In genomic region chr4:117599986-117600565, GRCm38 (mm10) we compare ENCODE assay signal across 16 mouse cellular contexts. TPM values are rescaled to one million over a fixed set of nuclear protein-coding genes. Genes with fewer than 3 reads are reported as not detected.
DNase-seq lines count a peak whose midpoint lies in the region; ATAC-seq and TF ChIP-seq lines count a peak whose summit lies in the region.
"Had no signal": no experiment of that assay in that cellular context is flagged by ENCODE, and none has a peak within 500 bp of the region (broad histone marks: within the 10 kb centered on the region; RNA-seq: fewer than 3 reads in every experiment).

No protein-coding gene starts in this region.

- TF ChIP-seq CTCF in forebrain, postnatal 0 days (IDR thresholded peaks at IDR 0.05; ENCODE audit: low read depth): no peak

- no peaks in the 10 kb centered on the region for H3K9me3 ChIP-seq in forebrain, postnatal 0 days (ENCODE audit: low read length)
- no peaks in the 10 kb centered on the region for H3K9me3 ChIP-seq in forebrain, embryonic 11.5 days (ENCODE audit: control insufficient read depth, low read length)
- H3K9me3 ChIP-seq in midbrain, embryonic 13.5 days: no peaks in the 10 kb centered on the region
- H3K9me3 ChIP-seq in midbrain, embryonic 10.5 days (replicated peaks): no peaks in the 10 kb centered on the region
- H3K9me3 ChIP-seq in limb, embryonic 14.5 days (ENCODE audit: control insufficient read depth, low read length): no peaks in the 10 kb centered on the region
- H3K9me3 ChIP-seq: limb, embryonic 13.5 days; megakaryocyte, embryonic 14.5 days had no signal

- no peak for TF ChIP-seq POLR2A in limb, embryonic 14.5 days (IDR thresholded peaks at IDR 0.05; ENCODE audit: borderline replicate concordance, extremely low read depth, insufficient read depth, insufficient read length)

- H3K27ac ChIP-seq in forebrain, postnatal 0 days (ENCODE audit: low read depth, low read length): no peak overlapping the region
- no peak overlapping the region for H3K27ac ChIP-seq in forebrain, embryonic 11.5 days (ENCODE audit: low read depth, low read length)
- 0 out of 2 replicates have a peak overlapping the region, but pooled peaks have one; percentile 32 for H3K27ac ChIP-seq in midbrain, embryonic 13.5 days
- H3K27ac ChIP-seq in midbrain, embryonic 10.5 days (replicated peaks): no peak overlapping the region
- no peak overlapping the region for H3K27ac ChIP-seq in limb, embryonic 14.5 days (replicated peaks; ENCODE audit: low read depth, low read length)
- H3K27ac ChIP-seq: limb, embryonic 13.5 days had no signal

- H3K4me1 ChIP-seq in forebrain, postnatal 0 days (ENCODE audit: insufficient read depth): peaks cover 4% of the 10 kb centered on the region; the same call in 1 of the 2 replicates
- H3K4me1 ChIP-seq in forebrain, embryonic 11.5 days (replicated peaks; ENCODE audit: control insufficient read depth, insufficient read depth, low read length): no peaks in the 10 kb centered on the region; the same call in 1 of the 2 replicates
- H3K4me1 ChIP-seq in midbrain, embryonic 13.5 days (replicated peaks): peaks cover 33% of the 10 kb centered on the region
- peaks cover 31% of the 10 kb centered on the region for H3K4me1 ChIP-seq in midbrain, embryonic 10.5 days
- no peaks in the 10 kb centered on the region; the same call in 1 of the 2 replicates for H3K4me1 ChIP-seq in limb, embryonic 14.5 days (ENCODE audit: control insufficient read depth, insufficient read depth, low read length)
- H3K4me1 ChIP-seq: megakaryocyte, embryonic 14.5 days had no signal

- 35% methylated on average over 7 of the region's 7 CpGs for WGBS in forebrain, postnatal 0 days
- WGBS in forebrain, embryonic 11.5 days: 60% methylated on average over 7 of the region's 7 CpGs
- 45% methylated on average over 7 of the region's 7 CpGs for WGBS in midbrain, embryonic 13.5 days
- WGBS in midbrain, embryonic 10.5 days: 56% methylated on average over 7 of the region's 7 CpGs
- WGBS in limb, embryonic 14.5 days: 58% methylated on average over 7 of the region's 7 CpGs

- H3K4me2 ChIP-seq in forebrain, postnatal 0 days (ENCODE audit: low read depth): no peak overlapping the region
- no peak overlapping the region for H3K4me2 ChIP-seq in forebrain, embryonic 11.5 days (ENCODE audit: low read depth, low read length, severe bottlenecking)
- no peak overlapping the region for H3K4me2 ChIP-seq in midbrain, embryonic 13.5 days (replicated peaks)
- H3K4me2 ChIP-seq in limb, embryonic 14.5 days (replicated peaks; ENCODE audit: low read depth, low read length, severe bottlenecking): no peak overlapping the region
- H3K4me2 ChIP-seq: limb, embryonic 13.5 days had no signal

- no peak overlapping the region for H3K9ac ChIP-seq in forebrain, postnatal 0 days
- H3K9ac ChIP-seq in forebrain, embryonic 11.5 days (ENCODE audit: low read length): no peak overlapping the region
- no peak overlapping the region for H3K9ac ChIP-seq in midbrain, embryonic 13.5 days (replicated peaks)
- H3K9ac ChIP-seq in limb, embryonic 14.5 days (ENCODE audit: low read depth, low read length, severe bottlenecking): no peak overlapping the region
- H3K9ac ChIP-seq: limb, embryonic 13.5 days had no signal

- H3K36me3 ChIP-seq in forebrain, postnatal 0 days (ENCODE audit: insufficient read depth): peaks cover 39% of the 10 kb centered on the region
- H3K36me3 ChIP-seq in forebrain, embryonic 11.5 days (ENCODE audit: control insufficient read depth, insufficient read depth, low read length): no peaks in the 10 kb centered on the region
- H3K36me3 ChIP-seq in midbrain, embryonic 13.5 days: peaks cover 25% of the 10 kb centered on the region
- H3K36me3 ChIP-seq in midbrain, embryonic 10.5 days: peaks cover 53% of the 10 kb centered on the region
- H3K36me3 ChIP-seq in limb, embryonic 14.5 days (ENCODE audit: control insufficient read depth, insufficient read depth, low read length): peaks cover 78% of the 10 kb centered on the region

- no peak for DNase-seq in forebrain, postnatal 0 days
- no peak for DNase-seq in forebrain, embryonic 11.5 days (ENCODE audit: low spot score)
- DNase-seq in midbrain, embryonic 10.5 days (ENCODE audit: low spot score): no peak
- peak; percentile 35 for DNase-seq in limb, embryonic 14.5 days (ENCODE audit: low spot score)
- DNase-seq in cerebellum, adult 11 months: no peak
- DNase-seq in heart, postnatal 14 days: no peak
- DNase-seq: adrenal gland, postnatal 14 days; B cell, adult 2 months; cerebellum, adult 2 months; kidney, adult 11 months; kidney, postnatal 10 days; lung, postnatal 14 days; thymus, adult 18-20 months had no signal

- intact Hi-C loops in heart, postnatal 14 days (cut with DNase I): no loop called here

- H3K4me3 ChIP-seq in forebrain, postnatal 0 days (ENCODE audit: low read depth, low read length): no peak overlapping the region
- H3K4me3 ChIP-seq in forebrain, embryonic 11.5 days (ENCODE audit: low read depth, low read length): no peak overlapping the region
- H3K4me3 ChIP-seq in midbrain, embryonic 13.5 days (replicated peaks): no peak overlapping the region
- no peak overlapping the region for H3K4me3 ChIP-seq in midbrain, embryonic 10.5 days
- no peak overlapping the region for H3K4me3 ChIP-seq in limb, embryonic 14.5 days (replicated peaks; ENCODE audit: low read length)
- H3K4me3 ChIP-seq: limb, embryonic 13.5 days; megakaryocyte, embryonic 14.5 days had no signal

- no peaks in the 10 kb centered on the region for H3K27me3 ChIP-seq in forebrain, postnatal 0 days (ENCODE audit: insufficient read depth, low read length)
- H3K27me3 ChIP-seq in forebrain, embryonic 11.5 days (ENCODE audit: control insufficient read depth, insufficient read depth, low read length): no peaks in the 10 kb centered on the region
- no peaks in the 10 kb centered on the region for H3K27me3 ChIP-seq in midbrain, embryonic 13.5 days
- peaks cover 16% of the 10 kb centered on the region for H3K27me3 ChIP-seq in midbrain, embryonic 10.5 days (ENCODE audit: low read depth, poor library complexity, severe bottlenecking)
- H3K27me3 ChIP-seq in limb, embryonic 14.5 days (ENCODE audit: control insufficient read depth, insufficient read depth, low read length): no peaks in the 10 kb centered on the region
- H3K27me3 ChIP-seq: limb, embryonic 13.5 days; megakaryocyte, embryonic 14.5 days had no signal

- ATAC-seq in forebrain, postnatal 0 days: peak; percentile 55
- ATAC-seq in forebrain, embryonic 11.5 days (replicated peaks; ENCODE audit: low FRiP score): no peak
- ATAC-seq in midbrain, embryonic 13.5 days: 0 out of 2 replicates have a peak, but pooled peaks have one; percentile 15
- no peak for ATAC-seq in limb, embryonic 14.5 days (ENCODE audit: low FRiP score, low read depth)

RNA-seq across cellular contexts. Expression of gene Eri3, which starts 49.9 kb away (rescaled TPM):
- 269 and 276 TPM in 2 replicates for total RNA-seq in forebrain, postnatal 0 days (2014; rRNA removed)
- 379 and 380 TPM in 2 replicates for polyA plus RNA-seq in forebrain, postnatal 0 days (2015; fragmentation: Nextera tagmentation; extraction: Ambion mirVana)
- polyA plus RNA-seq in forebrain, embryonic 11.5 days (2014; fragmentation: Nextera tagmentation; extraction: Ambion mirVana): 146 TPM in 2 replicates
- polyA plus RNA-seq in midbrain, embryonic 13.5 days (2015; fragmentation: Nextera tagmentation; extraction: Ambion mirVana): 190 and 195 TPM in 2 replicates
- 111 and 139 TPM in 2 replicates for polyA plus RNA-seq in midbrain, embryonic 10.5 days (2016; fragmentation: Nextera tagmentation; extraction: Ambion mirVana)
- 155 and 194 TPM in 2 replicates for polyA plus RNA-seq in limb, embryonic 14.5 days (2012; rRNA removed)
- 190 and 191 TPM in 2 replicates for polyA plus RNA-seq in limb, embryonic 14.5 days (2014; fragmentation: Nextera tagmentation; extraction: Ambion mirVana)
- total RNA-seq in heart, postnatal 14 days (2021): 10 to 100 TPM; 75.4 to 82.6 TPM

Comparison
In these comparisons a context has a peak if more than half of its experiments do, and no peak if none do; other contexts are left out.
1. ATAC-seq: peak in forebrain, postnatal 0 days (single experiment) and midbrain, embryonic 13.5 days (single experiment); none in forebrain, embryonic 11.5 days (single experiment) and limb, embryonic 14.5 days (single experiment).